Mouse (Mus musculus) embryonic facial prominence, embryonic 11.5 days (tissue): ENCODE measurements around the gene Ahcyl1. TPM values are rescaled to one million over a fixed set of nuclear protein-coding genes. Genes with fewer than 3 reads are reported as not detected.

ENCODE experiments used
- ATAC-seq: fragments of 200-750 bp; cut with Nextera tagmentation; replicated peaks from 2 replicates; pipeline ENCODE4 v1.8.0; 2017; ENCODE audit warnings: low read depth; ENCODE audit not compliant: insufficient number of reproducible peaks, low FRiP score, low TSS enrichment
- DNase-seq: peaks from one replicate; pipeline ENCODE4 v3.0.0-alpha.2; 2015; ENCODE audit warnings: low spot score
- H3K27ac ChIP-seq: fragments of 300-500 bp; sonication (generic); replicated peaks from 2 replicates; pipeline ENCODE4 v1.5.1; 2014; ENCODE audit warnings: mild to moderate bottlenecking, low read depth, low read length, control low read depth
- H3K27me3 ChIP-seq: fragments of 300-500 bp; sonication (generic); 2 replicates; pipeline ENCODE4 v1.6.1; 2014; ENCODE audit warnings: mild to moderate bottlenecking, low read length, moderate library complexity, mixed read lengths; ENCODE audit not compliant: control insufficient read depth, insufficient read depth
- H3K36me3 ChIP-seq: fragments of 300-500 bp; sonication (generic); replicated peaks from 2 replicates; pipeline ENCODE4 v1.6.1; 2014; ENCODE audit warnings: low read depth, mild to moderate bottlenecking, low read length, moderate library complexity, mixed read lengths; ENCODE audit not compliant: control insufficient read depth, insufficient read depth
- H3K4me1 ChIP-seq: fragments of 300-500 bp; sonication (generic); 2 replicates; pipeline ENCODE4 v1.6.1; 2014; ENCODE audit warnings: low read length, mixed read lengths; ENCODE audit not compliant: control insufficient read depth, insufficient read depth
- H3K4me2 ChIP-seq: fragments of 300-500 bp; sonication (generic); 2 replicates; pipeline ENCODE4 v1.6.1; 2014; ENCODE audit warnings: low read depth, mild to moderate bottlenecking, control low read depth, low read length, moderate library complexity
- H3K4me3 ChIP-seq: fragments of 300-500 bp; sonication (generic); 2 replicates; pipeline ENCODE4 v1.5.1; 2014; ENCODE audit warnings: low read depth, low read length, control low read depth
- H3K9ac ChIP-seq: fragments of 300-500 bp; sonication (generic); replicated peaks from 2 replicates; pipeline ENCODE4 v1.6.1; 2014; ENCODE audit warnings: mild to moderate bottlenecking, control low read depth, low read length
- H3K9me3 ChIP-seq: fragments of 300-500 bp; sonication (generic); replicated peaks from 2 replicates; pipeline ENCODE4 v1.6.1; 2016; ENCODE audit warnings: mild to moderate bottlenecking, low read length, inconsistent platforms, mixed read lengths; ENCODE audit not compliant: control insufficient read depth
- WGBS: fragments of 180-500 bp; shearing (Covaris S2); extraction: QIAGEN DNeasy Blood & Tissue Kit; methylation state at CpG from one replicate; pipeline ENCODE4 v1.1.7; 2014; 5-methylcytosine and 5-hydroxymethylcytosine counted together
- polyA plus RNA-seq: library from polyadenylated mRNA; unstranded; fragments of >200 nt; fragmentation: Nextera tagmentation; extraction: Ambion mirVana; gene quantifications from 2 replicates; pipeline ENCODE4 v1.2.1, GENCODE M21; 2014

Gene Ahcyl1
- polyA plus RNA-seq, 1 experiment from 2014 or later: 122 TPM

DNA sequence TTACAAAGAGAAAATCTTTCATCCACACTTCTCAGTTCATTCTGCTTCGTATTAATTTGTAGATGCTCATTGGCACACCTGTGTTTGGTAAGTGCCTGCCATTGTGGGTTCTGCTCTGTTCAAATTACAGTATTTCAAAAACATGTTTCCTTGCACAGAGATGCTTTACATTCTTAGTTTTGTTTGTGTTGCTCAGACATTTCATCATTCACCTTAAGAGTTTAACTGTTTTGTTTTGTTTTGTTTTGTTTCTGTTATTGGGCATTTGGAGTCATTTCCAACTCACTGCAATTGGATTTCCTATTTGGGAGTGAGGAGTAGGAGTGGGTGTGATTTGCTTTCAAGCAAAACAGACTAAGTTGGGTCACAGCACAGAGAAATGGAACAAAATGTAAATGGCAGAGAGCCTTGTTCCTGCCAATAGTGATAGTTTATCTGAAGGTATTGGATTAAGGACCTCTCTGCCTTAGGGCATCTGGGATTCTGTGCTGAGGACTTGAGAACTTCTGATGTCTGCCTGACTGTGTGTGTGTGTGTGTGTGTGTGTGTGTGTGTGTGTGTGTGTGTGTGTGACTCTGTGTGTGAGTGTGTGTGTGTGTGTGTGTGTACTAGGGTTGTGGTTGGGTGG, 5.5 kb upstream of the Ahcyl1 start:
- H3K27me3 ChIP-seq: no peaks in the 10 kb centered on the region
- H3K27ac ChIP-seq: no peak overlapping the region
- H3K9me3 ChIP-seq: no peaks in the 10 kb centered on the region
- no peaks in the 10 kb centered on the region for H3K4me1 ChIP-seq
- H3K9ac ChIP-seq: no peak overlapping the region
- no peak for ATAC-seq
- H3K4me3 ChIP-seq: no peak overlapping the region
- DNase-seq: no peak
- no peak overlapping the region for H3K4me2 ChIP-seq
- H3K36me3 ChIP-seq: no peaks in the 10 kb centered on the region
- WGBS: 84% methylated on average over 1 of the region's 1 CpGs

DNA sequence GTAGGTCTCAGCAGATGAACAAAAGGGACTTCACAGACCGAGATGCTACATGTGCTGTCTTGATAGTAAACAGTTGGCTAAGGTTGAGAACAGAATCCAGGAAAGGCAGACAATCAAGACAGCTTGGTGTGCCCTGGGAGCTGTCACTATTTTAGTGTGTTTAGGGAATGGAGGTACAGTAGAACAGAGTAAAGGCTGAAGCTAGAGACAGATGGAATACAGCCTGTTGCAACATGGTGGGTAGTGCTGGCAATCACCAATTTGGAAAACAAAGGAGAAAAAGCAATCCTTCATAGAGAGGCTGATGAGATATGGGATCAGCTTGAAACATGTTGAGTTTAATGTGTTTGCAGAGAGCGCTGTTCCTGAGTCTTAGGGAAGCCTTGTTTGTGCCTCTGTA, 4.3 kb upstream of the Ahcyl1 start:
- Histone ChIP-seq H3K27ac (no peak overlapping the region), H3K4me1 (no peaks in the 10 kb centered on the region), H3K4me2 (no peak overlapping the region), H3K4me3 (no peak overlapping the region), H3K27me3 (no peaks in the 10 kb centered on the region), H3K9ac (no peak overlapping the region), H3K36me3 (no peaks in the 10 kb centered on the region), H3K9me3 (no peaks in the 10 kb centered on the region)
- DNase-seq (no peak), ATAC-seq (no peak)
- WGBS: 73% methylated on average over 2 of the region's 2 CpGs

DNA sequence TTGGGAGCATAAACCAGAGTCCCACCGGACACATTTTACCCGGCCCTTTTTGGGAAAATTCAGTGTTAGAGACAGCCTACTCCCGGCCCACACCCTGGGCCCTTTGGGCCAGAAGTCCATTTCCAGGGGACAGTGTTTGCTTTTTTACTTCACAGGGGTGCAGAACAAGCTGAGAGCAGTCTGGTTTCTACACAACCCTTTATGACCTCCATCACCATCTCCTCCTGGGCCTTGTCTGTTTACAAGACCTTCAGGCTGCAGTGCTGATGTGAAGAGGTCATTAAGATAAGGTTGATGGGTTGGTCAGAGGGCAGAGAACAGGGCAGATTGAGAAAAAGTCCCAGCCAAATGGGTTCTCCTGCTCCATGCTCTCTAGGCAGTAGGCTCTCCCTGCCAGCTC, 550 bp upstream of the Ahcyl1 start:
- H3K4me1 ChIP-seq: no peaks in the 10 kb centered on the region; the same call in 1 of the 2 replicates
- H3K27ac ChIP-seq: no peak overlapping the region
- H3K9me3 ChIP-seq: no peaks in the 10 kb centered on the region
- WGBS: 47% methylated on average over 3 of the region's 3 CpGs
- ATAC-seq (peak; percentile 0; the same call in 1 of the 2 replicates), DNase-seq (no peak)
- H3K4me3 ChIP-seq: no peak overlapping the region
- H3K36me3 ChIP-seq: no peaks in the 10 kb centered on the region
- H3K4me2 ChIP-seq: no peak overlapping the region
- no peak overlapping the region for H3K9ac ChIP-seq
- no peaks in the 10 kb centered on the region for H3K27me3 ChIP-seq

DNA sequence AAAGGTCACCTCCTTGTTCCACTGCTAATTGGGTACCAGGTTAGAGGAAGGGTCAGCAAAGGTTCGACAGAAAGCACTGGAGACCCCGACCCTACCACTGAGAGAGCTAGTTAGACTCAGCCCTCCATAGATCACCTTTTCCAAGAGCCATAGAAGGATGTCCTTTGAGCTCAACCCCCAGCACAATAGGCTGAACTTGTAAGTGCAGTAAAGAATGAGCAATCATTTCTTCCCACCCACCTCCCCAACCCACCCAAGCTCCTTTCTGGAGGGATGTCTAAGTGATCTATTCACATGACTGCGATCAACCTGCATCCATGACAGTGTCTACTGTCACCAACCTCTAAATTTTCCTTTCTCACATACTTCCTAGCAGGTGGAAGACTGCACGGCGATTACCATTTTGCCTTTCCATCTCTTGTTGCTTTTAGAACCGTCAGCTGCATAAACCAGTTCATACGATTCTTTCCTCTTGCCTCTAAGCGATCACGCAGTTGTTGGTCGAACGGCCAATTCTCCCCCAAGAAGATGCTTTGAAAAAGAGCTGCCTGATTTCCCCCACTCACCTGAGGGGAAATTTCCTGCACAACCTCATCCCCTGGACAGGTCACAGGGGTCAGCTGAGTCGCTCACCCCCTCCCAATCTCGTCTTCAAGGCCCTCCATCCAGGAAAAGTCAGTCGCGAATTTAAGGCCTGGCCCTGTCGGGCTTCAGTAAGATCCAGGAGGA, 977 bp downstream of the Ahcyl1 start:
- DNase-seq (no peak), ATAC-seq (no peak)
- Histone ChIP-seq H3K4me2 (peak overlapping the region; percentile 65), H3K27ac (peak overlapping the region; percentile 74; the same call in 1 of the 2 replicates), H3K4me1 (no peaks in the 10 kb centered on the region; the same call in 1 of the 2 replicates), H3K4me3 (peak overlapping the region; percentile 86), H3K9ac (peak overlapping the region; percentile 98), H3K27me3 (no peaks in the 10 kb centered on the region), H3K9me3 (no peaks in the 10 kb centered on the region), H3K36me3 (no peaks in the 10 kb centered on the region)
- WGBS: 8% methylated on average over 16 of the region's 16 CpGs

DNA sequence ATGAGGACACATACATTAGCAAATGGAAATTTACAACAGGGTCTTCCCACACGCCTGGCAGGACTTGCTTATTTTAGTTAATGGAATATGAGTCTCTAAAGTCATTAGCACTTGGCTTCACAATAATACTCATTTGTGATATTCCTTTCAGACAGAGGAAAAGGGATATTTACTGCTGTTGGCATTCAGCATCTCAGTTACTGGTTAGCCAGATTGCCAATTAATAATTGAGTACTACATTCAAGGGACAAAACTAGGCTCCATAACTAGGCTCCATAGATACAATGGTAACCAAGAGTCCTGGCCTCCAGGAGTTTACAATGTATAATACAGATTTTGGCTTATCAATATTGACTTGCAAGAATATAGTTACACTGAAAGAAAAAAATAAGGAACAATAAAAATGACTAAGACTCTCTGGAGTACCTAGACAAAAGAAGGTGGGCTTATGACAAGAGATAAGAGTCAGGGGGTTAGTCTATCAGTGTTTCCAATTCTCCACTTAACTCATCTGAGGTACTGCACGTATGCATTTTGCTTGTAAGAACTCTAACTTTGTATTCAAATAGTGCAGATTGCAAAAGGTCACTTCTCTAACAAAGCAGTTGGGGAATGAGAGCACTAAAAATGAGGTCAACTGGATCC, 2.0 kb downstream of the Ahcyl1 start:
- ATAC-seq (no peak), DNase-seq (no peak)

DNA sequence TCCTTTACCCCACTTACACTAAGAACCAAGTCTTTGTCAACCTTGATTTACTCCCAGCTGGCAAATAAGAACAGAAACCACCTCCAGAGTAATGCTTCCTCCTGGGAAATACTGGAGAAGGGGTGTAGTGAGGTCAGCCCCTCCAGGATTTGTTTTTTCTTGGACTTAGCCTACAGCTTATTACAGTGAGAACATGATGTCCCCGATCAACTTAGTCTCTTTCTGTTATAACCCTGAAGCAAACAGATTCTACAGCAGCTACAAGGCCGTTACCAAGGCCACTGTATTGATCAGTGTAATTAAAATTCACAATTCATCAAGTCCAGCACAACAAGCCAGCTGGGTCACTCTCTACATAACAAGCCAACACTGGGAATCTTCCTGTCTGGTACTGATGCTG, 6.0 kb downstream of the Ahcyl1 start:
- Histone ChIP-seq H3K4me1 (no peaks in the 10 kb centered on the region; the same call in 1 of the 2 replicates), H3K4me2 (no peak overlapping the region), H3K27ac (no peak overlapping the region), H3K27me3 (no peaks in the 10 kb centered on the region), H3K9ac (no peak overlapping the region), H3K9me3 (no peaks in the 10 kb centered on the region), H3K36me3 (no peaks in the 10 kb centered on the region), H3K4me3 (no peak overlapping the region)
- no peak for DNase-seq
- no peak for ATAC-seq
- 83% methylated on average over 2 of the region's 2 CpGs for WGBS

More for the DNA sequence above, 2.0 kb downstream of the Ahcyl1 start:
- H3K4me2 ChIP-seq: peak overlapping the region; percentile 65
- 73% methylated on average over 2 of the region's 2 CpGs for WGBS
- no peaks in the 10 kb centered on the region; the same call in 1 of the 2 replicates for H3K4me1 ChIP-seq
- peak overlapping the region; percentile 86 for H3K4me3 ChIP-seq
- H3K36me3 ChIP-seq: no peaks in the 10 kb centered on the region
- H3K9ac ChIP-seq: peak overlapping the region; percentile 98; the same call in 1 of the 2 replicates
- no peak overlapping the region for H3K27ac ChIP-seq
- no peaks in the 10 kb centered on the region for H3K27me3 ChIP-seq
- no peaks in the 10 kb centered on the region for H3K9me3 ChIP-seq

DNA sequence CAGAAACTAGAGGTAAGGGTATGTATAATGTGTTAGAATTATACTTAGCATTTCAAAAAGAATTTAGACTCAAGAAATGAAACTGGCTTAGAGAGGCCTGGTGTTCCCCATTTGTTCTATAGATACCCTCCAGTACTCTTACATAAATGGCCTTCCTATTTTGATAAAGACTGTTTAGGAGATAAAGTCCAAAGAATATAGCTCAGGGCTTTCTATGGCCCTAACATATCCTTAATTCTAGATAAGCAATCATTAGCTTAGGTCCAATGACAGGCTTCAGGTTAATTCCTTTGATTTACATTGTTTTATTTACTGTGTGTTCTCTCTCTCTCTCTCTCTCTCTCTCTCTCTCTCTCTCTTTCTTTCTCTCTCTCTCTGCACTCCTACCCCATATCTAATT, 7.1 kb downstream of the Ahcyl1 start:
- ATAC-seq: no peak
- H3K36me3 ChIP-seq: no peaks in the 10 kb centered on the region

DNA sequence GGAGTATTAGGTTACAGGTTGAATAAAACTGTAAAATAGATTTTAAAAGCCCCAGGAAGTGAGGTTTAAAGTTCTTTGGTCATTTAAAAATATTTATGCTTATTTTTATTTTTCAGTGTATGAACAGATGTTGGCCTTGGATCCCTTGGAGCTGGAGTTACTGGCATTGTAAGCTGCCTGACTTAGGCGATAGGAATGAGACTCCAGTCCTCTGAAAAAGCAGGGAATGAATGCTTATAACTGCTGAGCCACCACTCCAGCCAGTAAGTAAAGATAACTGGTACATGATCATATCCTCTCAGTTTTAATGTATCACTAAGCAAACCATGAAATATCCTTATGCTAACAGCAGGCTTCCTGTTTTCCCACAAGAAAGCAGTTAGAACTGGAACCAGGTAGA, 8.1 kb downstream of the Ahcyl1 start:
- DNase-seq (no peak), ATAC-seq (no peak)
- H3K4me1 ChIP-seq: no peaks in the 10 kb centered on the region
- H3K4me2 ChIP-seq: no peak overlapping the region
- no peaks in the 10 kb centered on the region for H3K27me3 ChIP-seq
- H3K36me3 ChIP-seq: no peaks in the 10 kb centered on the region
- no peak overlapping the region for H3K27ac ChIP-seq
- 85% methylated on average over 1 of the region's 1 CpGs for WGBS
- H3K9me3 ChIP-seq: no peaks in the 10 kb centered on the region
- H3K9ac ChIP-seq: no peak overlapping the region
- no peak overlapping the region for H3K4me3 ChIP-seq

More for the DNA sequence above, 7.1 kb downstream of the Ahcyl1 start:
- Histone ChIP-seq H3K4me2 (no peak overlapping the region), H3K27me3 (no peaks in the 10 kb centered on the region), H3K9me3 (no peaks in the 10 kb centered on the region), H3K27ac (no peak overlapping the region), H3K4me3 (no peak overlapping the region), H3K4me1 (no peaks in the 10 kb centered on the region), H3K9ac (no peak overlapping the region)
- no peak for DNase-seq
